Mouse (Mus musculus) yolk sac, embryonic 10.5 days (tissue): ENCODE data around the gene Ncdn.

ENCODE experiments used
- DNase-seq: peaks from one replicate; pipeline ENCODE4 v3.0.0-alpha.2; 2017; ENCODE audit warnings: low spot score

The Ncdn gene

DNA sequence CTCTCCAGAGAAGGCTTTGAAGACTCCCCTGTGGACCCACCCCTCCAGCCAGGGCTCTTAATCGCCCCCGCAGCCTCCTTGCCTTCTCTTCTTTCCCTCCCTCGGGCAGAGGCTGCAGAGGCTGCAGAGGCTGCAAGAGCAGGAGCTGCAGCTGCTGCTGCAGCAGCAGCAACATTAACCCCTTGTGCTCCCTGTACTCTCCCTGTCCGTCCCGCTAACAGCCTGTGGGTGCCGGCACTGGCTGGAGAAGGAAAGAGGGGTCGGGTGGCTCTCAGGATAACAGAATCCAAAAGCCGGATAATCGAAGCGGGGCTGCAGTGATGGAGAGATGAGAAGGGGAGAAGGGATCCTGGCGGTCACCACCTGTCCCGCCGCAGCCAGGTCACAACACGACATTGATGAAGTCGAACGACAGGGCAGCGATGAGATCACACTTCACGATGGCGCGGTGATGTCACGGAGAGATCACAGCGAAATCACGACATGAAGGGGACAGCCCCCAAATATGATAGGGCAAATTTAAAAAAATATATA lies 563 bp downstream of the Ncdn start:
- peak; percentile 32 for DNase-seq

DNA sequence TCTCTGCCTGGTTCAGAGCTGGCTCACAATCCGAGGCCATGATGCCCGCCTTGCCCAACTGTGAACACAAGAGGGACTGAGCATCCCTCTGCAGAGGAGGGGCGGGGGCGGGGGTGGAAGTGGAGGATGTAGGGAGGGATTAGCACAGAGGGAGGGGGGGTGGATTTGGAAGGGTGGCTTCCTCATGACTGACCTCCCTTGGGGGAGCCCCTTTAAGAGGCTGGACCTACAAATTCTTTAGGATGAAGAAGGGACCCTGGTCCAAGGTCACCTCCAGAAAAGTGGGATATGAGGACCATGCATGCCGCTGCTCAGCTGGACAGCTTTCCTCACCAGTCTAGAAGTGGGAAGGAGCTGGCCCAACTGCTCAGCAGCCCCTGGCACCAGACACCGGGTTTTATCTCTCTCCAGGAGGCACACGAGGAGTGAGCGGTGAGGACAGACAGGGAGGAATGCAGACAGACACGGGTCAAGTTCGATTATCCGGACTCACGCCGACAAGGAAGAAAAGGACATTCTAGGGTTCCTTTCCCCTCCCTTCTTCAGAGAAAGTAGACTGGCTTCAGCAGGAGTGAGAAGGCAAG lies 1.1 kb downstream of the Ncdn start:
- DNase-seq, result no peak

DNA sequence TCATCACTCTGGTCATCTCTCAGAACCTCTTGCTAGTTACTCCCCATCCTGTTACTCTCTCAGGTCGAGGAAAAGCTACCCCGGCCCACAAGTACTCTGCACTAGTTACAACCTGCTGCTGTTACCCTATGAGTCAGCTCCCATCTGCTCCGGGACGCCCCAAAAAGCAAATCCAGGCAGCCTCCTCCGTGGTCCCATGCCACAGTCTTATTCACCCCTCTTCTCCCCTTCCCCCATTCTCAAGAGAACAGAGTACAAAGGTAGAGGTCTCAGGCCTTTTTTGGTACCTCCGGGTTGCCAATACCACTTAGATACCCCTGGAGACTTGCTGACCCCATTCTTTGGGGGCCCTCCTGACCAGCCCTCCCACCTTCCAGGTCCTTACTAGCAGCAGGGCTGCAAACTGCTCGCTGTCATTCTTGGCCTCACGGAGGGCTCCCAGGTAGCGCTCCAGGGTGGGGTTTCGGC lies 1.6 kb downstream of the Ncdn start:
- no peak for DNase-seq

DNA sequence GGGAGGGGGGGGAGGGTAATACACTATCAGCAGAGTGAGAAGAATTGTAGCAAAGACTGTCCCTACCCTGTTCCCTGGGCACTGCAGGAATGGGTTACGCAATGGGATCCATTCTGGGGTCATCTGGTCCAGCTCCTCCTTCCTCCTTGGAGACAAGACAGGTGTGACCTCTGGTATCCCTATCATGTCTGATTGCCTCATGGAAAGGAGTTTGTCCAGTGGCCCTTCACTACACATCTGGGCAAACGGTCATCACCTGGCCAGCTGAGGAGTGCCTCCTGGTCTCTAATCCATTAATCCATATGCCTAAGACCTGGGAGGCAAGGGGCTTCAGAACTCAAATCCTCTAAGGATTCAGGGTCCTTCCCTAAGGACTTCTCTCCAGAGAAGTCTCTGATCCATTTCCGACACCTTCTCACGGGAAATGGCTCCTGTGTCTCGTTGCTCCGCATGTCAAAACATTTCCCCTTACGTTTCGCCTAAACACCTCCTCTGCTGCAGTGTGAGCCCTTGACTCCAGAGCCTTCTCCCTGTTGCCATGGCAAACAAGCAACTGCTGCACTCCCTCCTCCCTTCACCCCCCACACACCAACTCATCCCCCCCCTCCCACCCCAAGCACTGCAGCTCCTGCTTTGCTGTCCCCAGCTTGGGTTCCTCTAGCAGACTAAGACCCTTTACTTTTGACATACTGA lies 2.2 kb downstream of the Ncdn start:
- DNase-seq, result no peak

DNA sequence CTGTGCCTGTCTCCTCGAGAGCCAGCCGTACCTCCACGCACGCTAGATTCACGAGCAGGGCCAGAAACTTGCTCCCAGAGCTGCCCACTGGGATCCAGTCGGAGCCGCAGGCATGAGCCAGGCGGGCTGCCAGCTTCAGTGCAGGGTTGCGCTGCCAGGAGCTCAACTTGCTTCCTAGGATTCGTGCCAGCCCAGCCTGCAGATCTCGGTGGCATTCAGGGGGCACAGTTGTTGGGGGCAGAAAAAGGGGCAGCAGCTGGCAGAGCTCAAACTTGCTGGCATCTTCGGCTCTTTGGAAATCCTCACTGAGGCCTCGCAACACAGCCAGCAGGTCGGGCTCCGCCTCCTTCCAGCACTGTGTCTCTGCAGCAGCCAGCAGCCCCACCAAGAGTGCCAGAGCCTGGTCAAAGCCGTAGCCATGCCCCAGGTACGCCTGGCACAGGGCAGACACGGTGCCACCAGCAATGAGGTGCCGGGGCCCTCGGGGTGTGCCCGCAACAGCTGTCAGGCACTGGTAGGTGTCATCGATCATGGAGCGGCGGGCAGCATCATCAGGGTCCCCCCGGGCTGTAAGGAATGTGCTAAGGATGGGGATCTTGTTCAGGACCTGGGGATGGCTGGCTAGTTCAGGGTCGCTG lies 3.1 kb downstream of the Ncdn start:
- no peak for DNase-seq

DNA sequence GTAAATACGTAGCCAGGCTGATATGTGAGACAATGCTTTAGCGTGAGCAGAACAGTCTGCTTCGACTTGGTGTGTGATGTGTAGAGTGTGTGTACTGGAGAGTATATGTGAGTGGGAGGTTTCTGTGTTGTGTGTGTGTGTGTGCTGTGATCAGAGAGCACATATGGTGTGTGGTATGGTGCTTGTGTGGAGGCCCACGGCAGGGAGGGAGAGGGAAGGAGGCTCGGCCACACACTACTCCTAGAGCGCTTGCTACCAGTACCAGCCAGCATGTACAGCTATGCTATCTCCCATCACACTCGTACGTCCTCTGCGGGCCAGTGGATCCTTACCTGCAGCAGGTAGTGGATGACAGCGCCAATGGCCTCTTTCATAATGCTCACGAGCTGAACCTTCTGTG lies 3.7 kb downstream of the Ncdn start:
- no peak for DNase-seq

DNA sequence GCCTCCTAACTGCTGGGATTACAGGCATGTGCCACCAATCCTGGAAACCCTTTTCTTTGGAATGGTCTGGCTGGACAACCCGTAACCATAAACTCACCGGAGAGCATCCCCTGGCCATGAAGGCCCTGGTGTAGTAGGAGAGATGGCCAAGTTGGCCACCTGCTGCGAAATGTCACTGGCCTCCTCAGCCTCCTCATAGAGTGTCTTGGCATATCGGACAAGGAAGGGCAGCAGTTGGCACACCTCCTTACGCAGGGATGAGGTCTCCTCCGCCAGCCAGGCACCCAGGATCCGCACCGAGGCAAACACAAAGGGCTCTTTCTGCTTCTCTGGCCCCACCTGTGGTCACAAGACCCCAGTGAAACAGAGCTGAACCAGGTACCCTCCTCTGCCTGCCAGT lies 4.9 kb downstream of the Ncdn start:
- no peak for DNase-seq

DNA sequence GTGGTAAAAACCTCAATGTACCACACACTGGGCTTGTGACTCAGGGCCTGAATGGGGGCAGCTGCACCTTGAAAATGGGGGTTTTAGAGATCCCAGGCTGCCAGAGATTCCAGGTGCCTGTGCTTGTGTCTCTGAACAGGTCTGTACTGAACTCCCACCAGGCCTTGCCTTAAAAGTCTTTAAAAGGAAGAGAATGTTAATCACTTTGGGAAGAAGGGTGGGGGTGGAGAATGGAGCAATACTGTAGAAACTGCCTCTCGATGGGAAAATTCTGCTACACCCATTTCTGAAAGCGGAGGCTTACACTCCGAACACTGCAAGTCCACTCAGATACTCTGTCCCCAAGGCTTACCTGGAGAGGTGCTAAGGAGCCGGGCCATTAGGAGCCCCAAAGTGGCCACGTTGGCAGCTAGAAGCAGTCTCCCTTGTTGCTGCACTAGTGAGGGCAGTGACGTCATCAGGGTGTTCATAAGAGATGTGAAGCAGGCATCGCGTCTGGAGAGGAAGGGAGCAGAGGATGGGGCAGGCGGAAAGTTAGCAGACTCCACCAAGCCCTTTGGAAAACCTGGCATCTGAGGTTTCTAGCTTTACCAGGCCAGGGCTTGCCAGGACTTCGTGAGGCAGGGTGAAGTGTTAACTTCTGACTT lies 6.9 kb downstream of the Ncdn start:
- no peak for DNase-seq

DNA sequence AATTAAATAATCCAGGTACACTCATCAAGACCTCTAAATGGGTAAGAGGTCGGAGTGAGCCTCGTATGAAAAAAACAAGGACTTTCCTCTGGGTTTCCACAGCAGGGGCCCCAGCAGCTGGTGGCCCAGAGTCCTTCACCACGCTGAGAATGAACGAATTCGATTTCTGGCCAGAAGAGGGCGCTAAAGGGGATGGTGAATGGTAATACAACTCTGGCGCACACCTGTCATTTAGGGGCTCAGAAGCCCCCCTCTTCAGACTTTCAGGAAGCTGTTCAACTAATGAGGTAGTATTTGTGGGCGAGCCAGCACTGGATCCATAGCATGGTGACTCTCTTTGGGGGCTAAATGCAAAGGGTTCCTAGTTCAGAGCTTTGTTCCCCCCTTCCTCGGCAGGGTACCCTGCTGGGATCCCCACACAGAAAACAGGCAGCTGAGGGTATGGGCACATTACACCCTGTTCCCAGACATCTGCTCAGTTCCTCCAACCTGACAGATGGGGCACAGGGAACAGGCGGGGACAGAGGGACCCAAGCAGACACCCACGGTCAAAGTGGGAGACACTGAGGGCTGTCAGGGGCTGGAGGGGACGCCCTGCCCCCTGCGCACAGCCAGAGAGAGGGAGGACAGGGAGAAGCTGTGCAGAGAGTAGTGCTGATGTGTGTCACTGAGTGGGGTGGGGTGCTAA lies 7.6 kb downstream of the Ncdn start:
- DNase-seq, result no peak

DNA sequence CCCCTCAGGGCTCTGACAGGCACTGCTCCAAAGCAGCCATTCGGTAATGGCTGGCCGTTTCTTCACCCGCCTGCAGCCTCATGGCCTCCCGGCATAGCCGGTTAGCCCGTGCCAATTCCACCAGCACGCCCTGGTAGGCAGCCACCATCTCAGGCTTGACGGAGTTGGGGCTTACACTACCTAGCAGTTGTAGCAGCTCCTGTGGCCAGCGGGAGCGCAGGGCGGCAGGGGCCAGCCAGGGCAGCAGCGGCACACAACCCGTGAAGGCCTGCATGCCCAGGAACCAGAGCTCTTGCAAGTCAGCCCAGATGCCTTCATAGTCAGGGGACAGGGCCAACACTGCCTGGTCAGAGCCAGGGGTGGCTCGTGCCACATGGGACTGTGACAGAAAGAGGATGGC lies 8.4 kb downstream of the Ncdn start:
- DNase-seq, result no peak

DNA sequence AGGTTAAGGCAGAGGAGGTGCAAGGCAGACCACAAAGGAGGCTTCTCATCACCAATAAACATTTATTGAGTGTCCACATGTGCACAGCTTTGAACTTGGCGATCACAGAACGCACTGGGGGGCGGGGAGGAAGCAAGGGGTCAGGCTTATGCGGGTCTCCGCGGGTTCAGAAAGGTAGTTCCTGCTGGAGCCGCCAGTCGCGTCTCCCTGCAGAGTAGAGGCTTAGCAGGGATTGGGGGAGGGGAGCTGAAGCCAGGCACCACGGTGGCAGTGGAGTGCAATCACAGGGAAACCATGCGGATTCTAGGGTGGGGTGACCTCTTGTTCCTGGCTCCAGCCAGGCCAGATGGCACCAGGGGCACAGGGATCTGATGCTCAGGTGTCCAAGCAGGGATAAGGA lies 9.5 kb downstream of the Ncdn start:
- DNase-seq, result no peak

DNA sequence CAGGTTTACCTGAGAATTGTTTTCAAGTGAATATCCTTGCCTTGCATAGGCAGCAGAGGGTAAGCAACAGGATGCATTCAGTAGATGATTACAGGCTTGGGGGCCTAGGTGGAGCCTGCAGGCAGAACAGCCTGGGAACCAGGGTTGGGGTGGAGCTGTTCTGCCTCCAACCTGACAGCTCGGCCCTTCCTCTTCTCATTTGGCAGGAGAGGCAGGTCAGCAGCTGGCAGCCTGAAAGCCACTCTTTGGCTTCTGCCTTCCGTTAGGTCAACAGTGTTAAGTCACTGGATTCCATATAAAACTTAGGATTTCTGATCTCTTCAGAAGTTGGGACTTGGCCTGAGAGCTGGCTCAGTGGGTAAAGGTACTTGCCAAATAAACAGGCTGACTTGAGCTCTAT lies 10.3 kb downstream of the Ncdn start:
- no peak for DNase-seq

DNA sequence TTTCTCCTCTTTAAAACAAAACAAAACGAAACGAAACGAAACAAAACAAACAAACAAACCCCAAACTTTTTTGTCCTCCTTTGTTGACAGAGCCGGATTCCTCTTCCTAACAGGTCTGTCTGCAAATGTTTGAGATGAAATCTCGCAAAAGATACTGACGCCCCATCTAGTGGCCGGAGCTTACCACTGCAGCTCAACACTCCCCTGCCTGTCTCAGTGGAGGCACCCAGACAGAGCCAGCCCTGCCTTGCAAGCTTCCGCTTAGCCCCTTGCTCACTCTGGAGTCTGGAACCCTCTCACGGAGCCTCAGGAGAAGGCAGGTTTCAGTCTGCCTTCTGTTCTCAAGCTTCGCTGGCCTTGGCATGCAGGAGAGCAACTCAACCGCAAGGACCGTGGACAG lies 11.8 kb downstream of the Ncdn start:
- peak; percentile 75 for DNase-seq

DNA sequence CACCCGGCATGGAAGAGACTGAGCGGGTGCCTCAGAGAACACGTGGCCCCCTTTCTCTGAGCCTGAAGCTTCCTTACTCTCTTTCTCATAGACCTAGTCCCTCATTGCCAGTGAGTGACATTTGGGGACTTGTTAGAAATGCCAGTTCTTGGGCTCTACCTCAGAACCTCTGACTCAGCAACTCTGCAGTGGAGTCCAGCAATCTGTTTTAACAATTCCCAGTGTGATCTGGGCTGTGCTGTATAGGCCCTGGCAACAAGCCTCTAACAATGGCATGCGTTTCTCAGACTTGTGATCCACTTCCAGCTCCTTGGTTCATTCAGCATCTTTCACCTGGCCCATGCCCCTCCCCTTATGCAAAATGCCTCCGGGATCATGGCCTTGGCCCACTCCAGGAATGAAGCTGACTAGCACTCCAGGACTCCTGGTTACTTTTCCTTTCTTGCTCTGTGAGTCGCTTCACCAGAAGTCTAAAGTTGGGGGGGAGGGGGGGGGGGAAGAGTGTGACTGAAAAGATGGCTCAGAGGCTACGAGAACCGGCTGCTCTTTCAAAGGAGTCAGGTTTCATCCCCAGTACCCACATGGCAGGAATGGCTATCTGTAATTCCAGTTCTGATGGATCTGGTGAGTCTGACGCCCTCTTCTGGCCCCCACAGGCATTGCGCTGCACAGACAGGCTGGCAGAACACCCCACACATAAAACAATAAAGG lies 13.1 kb downstream of the Ncdn start:
- DNase-seq, result no peak

DNA sequence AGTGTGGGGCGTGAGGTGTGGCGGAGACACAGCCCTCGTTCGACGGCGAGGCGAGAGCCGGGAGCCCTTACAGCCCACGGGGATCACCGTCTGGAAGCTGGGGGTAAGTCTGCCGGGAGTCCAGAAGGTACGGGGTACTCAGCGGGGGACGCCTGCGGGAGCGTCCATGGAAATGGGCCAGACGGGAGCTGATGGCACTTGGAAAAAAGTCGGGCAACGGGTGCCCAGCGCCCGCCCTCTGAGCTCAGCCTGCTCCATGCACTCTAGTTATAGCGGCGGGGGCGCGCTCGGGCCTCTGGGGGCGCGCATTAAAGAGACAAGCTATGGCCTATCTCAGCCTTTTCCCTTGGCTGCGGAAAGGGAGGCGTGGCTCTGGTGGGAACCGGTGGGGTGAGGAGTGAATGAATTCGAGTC lies 17.2 kb downstream of the Ncdn start, which contains the start of gene Tfap2e:
Gene Tfap2e, minus strand, starts transcription at position 240 of the 414 bp plus-strand sequence.
- DNase-seq, result peak; percentile 26

DNA sequence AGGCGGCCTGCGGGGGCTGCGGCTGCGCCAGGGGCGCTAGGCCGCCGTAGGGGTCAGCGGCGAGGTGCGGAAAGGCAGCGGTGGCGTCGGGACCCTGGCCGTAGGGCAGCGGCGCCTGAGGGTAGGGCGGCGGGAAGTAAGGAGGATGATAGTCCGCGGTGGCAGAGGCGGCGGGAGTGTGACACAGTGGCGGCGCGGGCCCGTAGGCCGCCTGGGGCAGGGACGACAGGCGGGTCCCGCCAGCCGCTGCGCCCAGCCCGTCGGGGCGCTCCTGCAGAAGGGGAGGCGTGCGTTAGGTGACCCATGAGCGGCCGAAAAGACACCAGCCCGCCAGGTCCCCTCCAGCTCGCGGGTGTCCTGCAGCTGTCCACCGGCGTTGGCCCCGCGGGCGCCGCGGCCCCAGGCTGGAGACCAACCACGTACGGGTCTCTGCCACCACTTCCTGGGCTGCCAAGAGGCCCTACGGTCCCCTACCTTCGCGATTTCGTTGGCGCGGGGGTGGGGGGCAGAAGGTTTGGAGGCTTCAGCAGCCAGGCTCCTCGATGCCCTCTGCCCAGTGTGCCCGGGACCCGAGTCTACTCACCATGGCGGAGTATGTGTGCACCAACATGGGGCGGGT lies 17.7 kb downstream of the Ncdn start:
- DNase-seq, result no peak

DNA sequence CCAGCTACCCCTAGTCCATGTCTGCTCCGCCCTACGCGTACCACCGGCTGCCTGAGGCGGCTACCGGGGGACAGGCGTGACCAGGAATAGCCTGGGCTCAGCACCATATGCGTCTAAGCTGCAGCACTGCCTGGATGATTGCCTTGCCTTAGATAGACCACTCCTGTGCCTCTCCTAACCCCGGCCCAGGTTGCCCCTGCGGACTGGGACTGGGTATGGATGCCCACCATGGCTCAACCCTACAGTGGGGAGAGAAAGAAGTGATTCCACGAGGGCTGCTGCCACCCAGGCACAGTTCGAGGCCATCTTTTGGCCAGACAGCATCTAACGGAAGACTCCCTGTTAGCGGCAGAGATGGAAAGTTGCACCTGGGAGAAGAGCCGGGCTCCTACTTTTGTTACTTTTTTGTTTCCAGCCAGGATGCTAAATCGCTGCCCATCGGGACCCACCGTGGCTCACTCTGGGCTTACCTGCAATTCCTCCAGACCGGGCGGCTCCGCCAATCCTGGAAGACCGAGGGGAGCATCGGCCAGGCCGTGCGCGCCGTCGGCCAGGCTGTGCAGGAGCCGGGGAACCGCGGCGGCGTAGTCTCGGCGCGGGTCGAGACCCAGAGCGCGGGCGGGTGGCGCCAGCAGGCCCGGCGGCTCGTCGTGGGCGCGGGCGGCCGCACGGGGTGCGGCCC lies 18.4 kb downstream of the Ncdn start:
- DNase-seq, result no peak

DNA sequence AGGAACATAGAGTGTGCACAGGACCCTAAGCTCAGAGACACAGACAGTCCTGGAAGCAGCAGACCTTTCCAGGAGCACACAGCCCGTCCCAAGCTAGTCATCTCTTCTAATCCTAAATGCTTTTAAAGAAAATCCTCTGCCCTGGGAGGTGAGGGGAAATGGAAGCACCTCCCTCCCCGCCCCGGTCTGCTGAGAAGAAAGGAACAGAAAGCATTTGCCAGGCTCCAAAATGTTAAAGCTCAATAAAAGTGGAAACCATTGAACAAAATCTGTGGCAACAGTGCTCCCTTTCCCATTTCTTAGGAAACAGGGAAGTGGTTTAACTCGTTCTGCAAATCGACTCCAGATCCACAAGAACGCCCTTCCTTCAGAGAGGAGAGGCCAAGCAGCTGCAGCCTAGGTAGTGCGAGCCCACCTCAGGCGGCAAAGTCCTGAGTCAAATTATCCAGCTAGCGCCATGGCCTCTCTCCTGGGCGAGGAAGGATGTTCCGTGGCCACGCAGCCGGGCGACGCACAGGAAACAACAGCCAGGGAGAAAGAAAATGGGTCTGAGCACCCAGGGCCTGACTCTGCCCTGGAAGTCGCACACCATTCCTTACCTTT lies 19.1 kb downstream of the Ncdn start:
- no peak for DNase-seq

DNA sequence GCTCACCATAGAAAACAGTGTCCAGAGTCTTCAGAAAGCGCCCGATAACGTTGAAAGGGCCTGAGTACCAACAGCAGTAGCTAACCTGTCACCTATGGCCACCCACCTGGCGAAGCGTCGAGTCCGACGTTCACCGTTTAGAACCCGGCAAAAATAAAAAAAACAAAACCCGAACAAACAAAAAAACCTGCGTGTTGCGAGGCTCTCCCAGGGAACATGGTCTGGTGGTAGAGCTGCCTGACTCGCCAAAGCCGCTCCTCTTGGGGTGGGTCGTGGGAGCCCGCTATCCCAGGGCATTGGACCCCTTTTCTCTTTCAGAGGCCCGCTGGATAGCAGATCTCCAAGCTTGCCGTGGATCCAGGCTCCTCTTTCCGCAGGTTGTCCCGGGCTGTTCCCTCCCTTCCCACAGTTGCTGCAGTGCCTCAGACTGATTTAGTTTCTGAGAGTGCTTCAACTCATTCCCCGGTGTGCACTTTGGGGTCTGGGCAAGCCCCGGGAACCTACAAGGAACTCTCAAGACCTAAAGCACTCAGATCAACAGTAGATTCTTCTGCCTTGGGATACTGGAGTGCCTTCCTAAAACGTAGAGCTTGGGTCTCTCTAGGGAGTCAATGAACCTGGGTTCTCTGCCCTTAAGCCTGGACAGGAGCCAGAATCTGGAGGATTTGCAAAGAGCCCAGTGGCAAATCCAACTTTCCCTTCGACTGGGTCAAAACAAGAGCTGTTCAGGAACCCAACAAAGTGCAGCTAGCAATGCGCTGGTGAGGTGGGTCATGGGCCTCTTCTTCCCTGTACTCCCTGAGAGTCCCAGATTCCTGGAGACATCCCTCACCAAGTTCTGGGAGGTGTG lies 20.5 kb downstream of the Ncdn start:
- DNase-seq, result no peak
